Mouse (Mus musculus) kidney, adult 2 months (tissue): Measurements from ENCODE around the gene Gm45521.

Experiments
- CTCF ChIP-seq: fragments of 200-500 bp; conservative IDR thresholded peaks from 2 replicates; pipeline ENCODE4 v1.5.1; 2011; ENCODE audit warnings: low read depth, mild to moderate bottlenecking, control low read depth, low read length, moderate library complexity, mixed read lengths; ENCODE audit not compliant: insufficient read depth, insufficient read length
- POLR2A ChIP-seq: fragments of 200-500 bp; IDR thresholded peaks from one replicate; pipeline ENCODE4 v1.6.1; 2011; ENCODE audit warnings: low read depth, low read length, control low read depth

DNA sequence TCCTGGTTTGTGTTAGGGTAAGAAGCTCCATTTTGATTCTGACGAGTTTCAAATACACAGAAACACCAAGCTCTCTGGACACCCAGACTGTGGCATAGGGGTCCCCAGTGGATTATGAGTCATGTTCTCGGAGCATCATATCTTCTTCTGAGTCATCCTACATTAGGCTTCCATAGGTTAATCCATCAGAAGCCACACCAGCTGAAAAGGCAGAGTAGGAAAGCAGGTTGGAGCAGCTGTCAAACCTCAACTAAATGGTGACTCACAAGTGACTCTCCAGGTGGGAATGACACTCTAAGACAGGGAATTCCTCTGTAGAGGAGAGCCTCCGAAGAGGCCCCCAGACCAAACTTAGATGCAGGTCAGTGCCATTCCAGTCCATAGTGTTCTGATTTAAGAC lies 41.9 kb downstream of the Gm45521 start:
- TF ChIP-seq CTCF (no peak), POLR2A (no peak)
